Mouse (Mus musculus): Measurements from ENCODE around the gene Ksr1.

Ksr1 gene

DNA sequence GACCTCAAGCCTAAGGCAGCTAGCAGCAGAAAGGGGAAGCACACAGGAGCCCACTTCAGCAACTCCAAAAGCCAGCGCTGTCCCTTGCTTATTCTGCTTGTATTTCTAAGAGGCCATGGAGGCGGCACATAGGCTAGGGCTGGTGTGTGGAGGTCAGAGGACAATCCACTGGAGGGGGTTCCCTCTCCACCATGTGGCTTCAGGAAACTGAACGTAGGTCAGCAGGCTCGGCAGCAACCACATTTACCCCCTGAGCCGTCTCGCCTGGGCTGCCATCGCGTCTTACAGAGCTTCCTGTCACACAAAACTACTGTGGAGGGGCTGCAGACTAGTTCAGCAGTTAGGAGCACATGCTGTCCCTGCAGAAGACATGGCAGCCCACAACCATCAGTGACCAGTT is 20.4 kb downstream of the Ksr1 start:
- ATAC-seq (ENCODE audit: low TSS enrichment): no peak

- no peak for ATAC-seq (ENCODE audit: low TSS enrichment)
These were observed 23.7 kb downstream of the Ksr1 start for GRCm38 (mm10) chr11:79122556-79122955.

DNA sequence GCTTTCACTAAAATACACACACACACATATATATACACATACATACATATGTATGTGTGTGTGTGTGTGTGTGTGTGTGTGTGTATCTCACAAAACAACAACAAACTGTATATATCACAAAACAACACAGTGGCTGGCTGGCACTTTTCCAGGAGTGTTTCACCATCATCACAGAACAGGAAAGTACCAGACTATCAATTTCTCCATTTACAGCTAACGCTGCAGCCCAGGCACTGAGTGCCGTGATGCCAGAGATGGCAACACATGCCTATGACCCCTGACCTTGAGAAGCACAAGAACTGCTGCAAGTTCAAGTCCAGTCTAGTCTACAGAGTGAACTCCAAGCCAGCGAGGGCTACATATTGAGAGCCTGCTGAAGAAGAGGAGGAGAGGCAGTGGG is 26.1 kb downstream of the Ksr1 start:
- ATAC-seq (ENCODE audit: low TSS enrichment): no peak

DNA sequence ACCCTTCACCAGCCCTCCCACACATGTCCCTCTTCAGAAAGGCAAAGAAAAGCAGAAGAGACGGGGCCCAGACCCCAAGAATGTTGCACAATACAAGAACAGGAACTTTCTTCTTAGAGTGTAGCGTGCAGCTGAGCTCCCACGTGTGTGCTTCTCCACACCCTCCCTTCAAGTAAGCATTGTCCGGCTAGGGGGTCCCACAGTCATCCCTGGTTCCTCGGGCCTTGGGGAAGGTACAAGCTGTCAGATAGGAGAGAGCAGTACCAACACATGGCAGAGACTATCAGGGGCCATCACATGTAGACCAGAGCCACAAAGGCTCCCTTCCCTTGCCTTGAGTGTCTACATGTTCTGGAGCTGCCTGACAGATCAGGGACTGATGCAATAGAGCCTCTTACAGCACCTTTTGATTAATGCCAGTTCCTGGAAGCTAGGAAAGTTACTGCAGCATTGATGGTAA is 27.3 kb downstream of the Ksr1 start:
- ATAC-seq (ENCODE audit: low TSS enrichment): no peak

- ATAC-seq (ENCODE audit: low TSS enrichment): peak; percentile 90
These were observed 29.5 kb downstream of the Ksr1 start for GRCm38 (mm10) chr11:79116665-79117064.

DNA sequence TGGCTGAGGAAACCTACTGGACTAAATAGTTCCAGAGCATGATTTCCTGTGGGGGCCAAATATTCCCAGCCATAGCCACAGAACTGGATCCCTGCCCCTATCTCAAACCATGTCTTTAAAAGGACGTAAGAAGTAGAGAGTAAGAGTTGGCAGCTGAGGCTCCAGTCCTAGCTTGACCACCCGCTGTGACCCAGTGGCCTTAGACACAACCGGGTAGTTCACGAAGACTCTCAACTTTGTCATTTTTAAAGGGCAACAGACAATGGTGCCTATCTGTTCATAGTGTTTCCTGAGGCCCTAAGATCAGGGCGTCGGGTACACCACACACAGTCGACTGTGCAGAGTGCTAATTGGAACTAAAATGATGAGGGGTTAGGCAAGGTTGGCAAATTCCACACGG is 30.5 kb downstream of the Ksr1 start:
- ATAC-seq (ENCODE audit: low TSS enrichment): no peak

GRCm38 (mm10) chr11:79114061-79114460 is 32.1 kb downstream of the Ksr1 start:
- ATAC-seq (ENCODE audit: low TSS enrichment): no peak

DNA sequence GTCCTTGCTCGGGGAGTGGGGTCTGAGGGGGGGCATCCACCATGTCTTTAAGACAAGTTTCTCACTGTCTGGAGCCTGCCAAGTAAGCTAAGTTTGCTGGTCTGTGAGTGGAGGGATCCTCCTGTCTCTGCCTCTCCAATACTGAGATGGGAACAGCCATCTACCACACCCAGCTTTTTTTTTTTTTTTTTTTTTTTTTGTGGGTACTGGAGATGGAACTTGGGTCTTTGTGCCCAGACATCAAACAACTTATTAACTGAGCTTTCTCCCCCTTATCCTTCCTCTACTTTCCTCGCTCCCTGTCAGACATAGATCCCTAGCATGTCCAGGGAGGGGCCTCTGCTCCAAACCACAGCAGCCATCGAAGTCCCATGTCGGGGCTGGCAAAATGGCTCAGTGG is 32.8 kb downstream of the Ksr1 start:
- no peak for ATAC-seq (ENCODE audit: low TSS enrichment)

DNA sequence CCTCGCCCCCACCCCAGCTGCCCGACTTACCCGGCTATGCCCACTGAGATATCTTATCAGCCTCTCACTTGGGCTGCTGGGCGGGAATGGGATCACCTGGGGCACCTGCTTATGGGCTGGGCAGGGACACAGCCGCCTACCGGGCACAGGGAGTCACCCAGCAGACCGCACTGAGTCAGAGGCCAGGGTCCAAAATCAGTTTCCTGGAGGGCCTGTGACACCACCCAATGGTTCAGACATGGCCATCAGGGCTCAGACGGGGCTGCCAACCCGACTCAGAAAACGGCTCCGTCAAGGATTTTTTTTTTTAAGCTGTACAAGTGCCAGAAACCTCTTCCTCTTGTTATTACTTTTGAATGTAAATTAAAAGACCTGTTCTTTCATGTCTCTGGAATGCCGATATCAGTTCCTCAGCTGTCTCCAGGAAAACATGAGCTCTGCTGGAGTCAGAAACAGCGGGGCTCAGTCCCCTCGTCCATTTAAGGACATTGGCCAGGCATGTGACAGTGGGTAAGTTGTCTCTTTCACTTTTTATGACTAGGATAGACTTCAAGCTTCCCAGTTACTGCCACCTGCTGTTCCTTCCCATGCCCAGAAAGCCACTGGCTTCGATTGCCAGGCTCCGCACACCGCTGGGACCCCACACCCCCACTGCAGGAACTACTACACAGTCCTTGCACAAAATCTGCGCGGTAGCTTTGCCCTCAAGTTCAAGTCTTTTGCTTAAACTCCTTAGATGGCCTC is 33.5 kb downstream of the Ksr1 start:
- ATAC-seq (ENCODE audit: low TSS enrichment): no peak

- ATAC-seq (ENCODE audit: low TSS enrichment): no peak
These were observed 34.2 kb downstream of the Ksr1 start for GRCm38 (mm10) chr11:79111864-79112558.

DNA sequence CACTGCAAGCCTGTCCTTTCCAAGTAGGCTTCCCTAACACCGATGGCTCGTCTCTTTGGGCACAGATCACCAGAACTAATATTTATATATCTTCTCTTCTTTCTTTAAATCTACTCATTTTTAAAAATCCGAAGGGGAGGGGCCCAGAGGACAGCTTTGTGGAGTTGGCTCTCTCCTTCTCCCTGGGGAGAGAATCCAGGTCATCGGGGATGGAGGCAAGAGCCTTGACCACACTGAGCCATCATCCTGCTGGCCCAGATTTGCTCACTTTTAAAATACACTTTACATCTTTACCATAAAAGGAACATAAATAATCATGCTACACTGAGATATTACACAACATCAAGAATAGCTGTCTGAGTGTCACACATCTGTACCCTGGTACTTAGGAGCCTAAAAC is 35.8 kb downstream of the Ksr1 start:
- ATAC-seq (ENCODE audit: low TSS enrichment): no peak

GRCm38 (mm10) chr11:79107934-79108333 is 38.3 kb downstream of the Ksr1 start:
- no peak for ATAC-seq (ENCODE audit: low TSS enrichment)

DNA sequence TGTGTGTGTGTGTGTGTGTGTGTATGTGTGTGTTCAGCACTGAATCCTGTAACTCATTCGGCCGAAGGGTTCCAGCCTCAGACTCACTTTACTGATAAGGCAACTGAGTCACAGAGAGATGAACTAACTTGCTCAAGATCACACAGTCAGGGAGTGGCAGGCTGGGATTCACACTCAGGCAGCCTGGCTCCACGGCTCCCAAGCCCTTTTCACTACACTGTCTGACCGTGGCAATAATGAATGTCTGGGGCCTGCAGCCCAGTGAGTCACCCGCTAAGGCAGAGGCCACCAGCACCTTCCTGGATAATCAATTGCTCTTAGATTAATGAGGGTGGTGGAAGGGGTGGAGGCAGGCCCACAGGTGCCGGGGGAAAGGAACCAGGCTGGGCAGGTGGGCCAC is 41.2 kb downstream of the Ksr1 start:
- ATAC-seq (ENCODE audit: low TSS enrichment): no peak

- ATAC-seq (ENCODE audit: low TSS enrichment): no peak
These were observed 41.7 kb downstream of the Ksr1 start for GRCm38 (mm10) chr11:79104538-79104937.

DNA sequence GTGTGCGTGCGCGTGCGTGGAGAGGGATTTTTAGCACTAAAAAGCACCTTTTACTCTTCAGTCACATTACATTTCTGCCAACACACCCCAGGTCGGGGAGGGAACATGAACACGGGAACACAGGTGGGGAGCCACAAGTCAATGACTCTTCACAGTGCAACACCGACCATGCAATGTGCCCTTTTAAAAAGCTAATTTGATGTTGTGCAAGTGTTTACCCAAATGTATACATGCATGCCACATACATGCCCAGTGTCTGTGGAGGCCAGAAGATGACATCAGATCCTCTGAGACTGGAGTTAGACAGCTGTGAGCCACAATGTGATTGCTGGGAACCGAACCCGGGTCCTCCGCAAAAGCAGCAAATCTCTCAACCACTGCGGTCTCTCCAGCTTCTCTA is 42.1 kb downstream of the Ksr1 start:
- no peak for ATAC-seq (ENCODE audit: low TSS enrichment)

GRCm38 (mm10) chr11:79103461-79103869 is 42.7 kb downstream of the Ksr1 start:
- no peak for ATAC-seq (ENCODE audit: low TSS enrichment)

- ATAC-seq (ENCODE audit: low TSS enrichment): no peak
These were observed 43.9 kb downstream of the Ksr1 start for GRCm38 (mm10) chr11:79102280-79102679.

DNA sequence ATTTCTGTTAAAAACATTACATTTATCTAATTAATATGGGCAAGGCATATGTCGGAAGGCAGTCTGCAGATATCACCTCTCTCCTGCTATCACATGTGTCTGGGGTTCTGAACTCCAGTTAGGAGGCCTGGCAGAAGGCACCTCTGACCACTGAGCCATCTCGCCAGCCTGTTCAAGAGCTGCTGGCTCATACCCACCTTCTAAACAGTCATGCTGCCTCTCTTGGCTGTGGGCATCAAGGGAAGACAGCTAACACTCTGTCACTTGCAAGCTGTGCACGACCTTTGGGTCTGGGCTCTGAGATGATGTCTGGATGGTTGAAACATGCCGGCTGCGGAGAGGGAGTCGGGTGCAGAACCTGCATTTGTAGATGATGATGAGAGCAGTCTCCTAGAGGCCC is 44.6 kb downstream of the Ksr1 start:
- ATAC-seq (ENCODE audit: low TSS enrichment): no peak

- no peak for ATAC-seq (ENCODE audit: low TSS enrichment)
These were observed 47.2 kb downstream of the Ksr1 start for GRCm38 (mm10) chr11:79099032-79099431.

GRCm38 (mm10) chr11:79097736-79098135 is 48.5 kb downstream of the Ksr1 start:
- ATAC-seq (ENCODE audit: low TSS enrichment): no peak

- ATAC-seq (ENCODE audit: low TSS enrichment): no peak
These were observed 49.5 kb downstream of the Ksr1 start for GRCm38 (mm10) chr11:79096673-79097072.

- ATAC-seq (ENCODE audit: low TSS enrichment): no peak
These were observed 50.5 kb downstream of the Ksr1 start for GRCm38 (mm10) chr11:79095713-79096112.

DNA sequence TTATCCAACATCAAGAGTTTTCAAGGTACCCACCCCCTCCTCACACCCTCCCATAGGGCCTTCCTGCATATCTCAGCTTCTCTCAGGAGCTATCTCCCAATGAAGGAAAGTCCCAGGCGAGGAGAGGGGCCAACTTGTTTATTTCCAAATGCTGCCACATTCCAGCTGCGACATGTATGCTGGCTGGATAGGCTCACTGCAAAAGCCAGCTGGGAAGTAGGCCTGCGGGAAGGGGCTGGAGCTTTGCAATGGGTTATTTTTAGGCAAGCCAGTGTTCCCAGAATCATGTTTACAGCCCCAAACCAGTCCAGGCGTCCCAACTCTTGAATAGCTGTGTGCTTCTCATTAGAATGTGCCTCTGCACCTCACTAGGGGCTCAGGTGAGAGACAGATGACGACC is 51.5 kb downstream of the Ksr1 start:
- peak; percentile 56 for ATAC-seq (ENCODE audit: low TSS enrichment)

All from frontal cortex, adult (tissue).